Mouse (Mus musculus) bone marrow, adult 2 months (tissue): Measurements from ENCODE around the gene Ddo. TPM values are rescaled to one million over a fixed set of nuclear protein-coding genes. Genes with fewer than 3 reads are reported as not detected.

Experiments
- H3K27ac ChIP-seq: fragments of 200-500 bp; 2 replicates; pipeline ENCODE4 v1.5.1; 2012; ENCODE audit warnings: low read depth, mild to moderate bottlenecking, control low read depth, inconsistent platforms, low read length; ENCODE audit not compliant: control insufficient read depth, poor library complexity, insufficient read depth
- H3K4me1 ChIP-seq: fragments of 200-500 bp; 2 replicates; pipeline ENCODE4 v1.6.1; 2011; ENCODE audit warnings: low read length; ENCODE audit not compliant: control insufficient read depth, insufficient read depth
- H3K4me3 ChIP-seq: fragments of 200-500 bp; replicated peaks from 2 replicates; pipeline ENCODE3; 2011; ENCODE audit warnings: mild to moderate bottlenecking, low read depth, low read length, control low read depth; ENCODE audit not compliant: control insufficient read depth
- CTCF ChIP-seq: fragments of 200-500 bp; IDR thresholded peaks from 2 replicates; pipeline ENCODE4 v1.5.1; 2011; ENCODE audit warnings: low read length, control low read depth; ENCODE audit not compliant: control insufficient read depth, insufficient read depth
- POLR2A ChIP-seq: fragments of 200-500 bp; IDR thresholded peaks from 2 replicates; pipeline ENCODE4 v1.6.1; 2011; ENCODE audit warnings: low read depth, mild to moderate bottlenecking, control low read depth, low read length, borderline replicate concordance; ENCODE audit not compliant: control insufficient read depth
- WGBS: fragments of 180-500 bp; shearing (Covaris S2); methylation state at CpG from one replicate; pipeline ENCODE4 v1.1.7; 2018; 5-methylcytosine and 5-hydroxymethylcytosine counted together
- polyA plus RNA-seq: library from polyadenylated mRNA; stranded (reverse); fragments of >200 nt; gene quantifications from 2 replicates; pipeline ENCODE4 v1.2.4, GENCODE M21; 2011; ENCODE audit warnings: low replicate concordance; ENCODE audit not compliant: missing spikeins, insufficient read depth, insufficient read length

The Ddo gene
- polyA plus RNA-seq, 1 experiment: not detected

DNA sequence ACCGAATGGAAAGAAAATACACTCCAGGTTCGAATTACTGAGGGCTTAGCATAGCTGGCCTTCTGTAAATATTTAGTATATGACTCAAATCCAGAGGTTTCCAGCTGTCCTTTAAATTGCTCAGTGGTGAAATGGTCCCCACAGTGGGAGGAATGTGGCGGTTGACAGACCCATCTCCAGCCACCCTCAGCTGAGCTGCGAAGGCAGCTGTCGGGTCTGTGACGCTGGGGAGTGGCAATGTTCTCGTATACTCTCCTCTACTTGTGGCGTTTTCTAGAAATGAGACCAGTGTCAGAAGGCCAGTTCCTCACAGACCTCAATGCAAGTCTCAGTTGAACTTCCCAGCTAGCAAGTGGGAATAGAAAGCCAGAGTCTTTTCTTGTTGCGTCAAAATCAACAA is 14.6 kb downstream of the Ddo start:
- Histone ChIP-seq H3K4me3 (no peak overlapping the region), H3K4me1 (no peaks in the 10 kb centered on the region), H3K27ac (no peak overlapping the region)
- WGBS: 77% methylated on average over 9 of the region's 9 CpGs
- TF ChIP-seq CTCF (no peak), POLR2A (no peak)

DNA sequence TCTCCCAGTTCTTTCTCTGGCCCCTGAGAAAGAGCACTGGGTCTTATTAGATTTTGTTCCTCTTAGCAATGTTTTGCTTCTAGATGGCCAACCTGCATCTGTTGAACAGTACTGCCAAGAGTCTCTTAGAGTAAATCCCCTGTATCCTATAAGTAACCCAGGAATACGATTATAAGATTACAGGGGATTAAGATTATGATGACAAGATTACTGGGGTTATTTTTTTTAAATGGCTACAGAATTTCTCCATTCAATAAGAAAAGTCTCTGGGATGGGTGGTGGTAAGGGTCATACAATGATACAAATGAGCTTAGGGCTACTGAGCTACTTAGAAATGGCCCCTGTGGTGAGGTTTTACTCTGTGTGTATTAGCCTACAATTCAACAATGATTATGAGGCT is 15.5 kb downstream of the Ddo start:
- TF ChIP-seq CTCF (no peak), POLR2A (no peak)
- no peaks in the 10 kb centered on the region for H3K4me1 ChIP-seq
- no peak overlapping the region for H3K4me3 ChIP-seq
- no peak overlapping the region for H3K27ac ChIP-seq
- WGBS: 67% methylated on average over 1 of the region's 1 CpGs

DNA sequence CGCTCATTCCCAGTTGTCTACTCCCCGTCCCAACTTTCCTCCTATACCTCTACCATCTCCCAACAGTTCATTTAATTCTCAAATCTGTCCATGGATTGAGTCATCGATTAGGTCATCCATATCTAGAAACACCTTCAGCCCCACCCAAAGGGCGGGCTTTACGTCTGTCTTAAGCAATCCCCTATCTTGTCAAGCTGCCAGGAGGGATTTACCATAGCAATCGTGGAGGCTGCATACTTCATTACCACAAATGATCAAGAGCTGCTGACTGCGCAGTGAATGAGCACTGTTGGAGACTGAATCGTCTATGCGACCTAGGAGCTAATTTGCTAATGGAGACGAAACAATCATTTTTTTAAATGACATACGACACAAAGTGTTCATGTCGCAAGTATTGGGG is 19.0 kb downstream of the Ddo start:
- WGBS: 78% methylated on average over 12 of the region's 12 CpGs
- H3K4me3 ChIP-seq: no peak overlapping the region
- no peaks in the 10 kb centered on the region for H3K4me1 ChIP-seq
- TF ChIP-seq CTCF: no peak
- TF ChIP-seq POLR2A: no peak
- no peak overlapping the region for H3K27ac ChIP-seq

DNA sequence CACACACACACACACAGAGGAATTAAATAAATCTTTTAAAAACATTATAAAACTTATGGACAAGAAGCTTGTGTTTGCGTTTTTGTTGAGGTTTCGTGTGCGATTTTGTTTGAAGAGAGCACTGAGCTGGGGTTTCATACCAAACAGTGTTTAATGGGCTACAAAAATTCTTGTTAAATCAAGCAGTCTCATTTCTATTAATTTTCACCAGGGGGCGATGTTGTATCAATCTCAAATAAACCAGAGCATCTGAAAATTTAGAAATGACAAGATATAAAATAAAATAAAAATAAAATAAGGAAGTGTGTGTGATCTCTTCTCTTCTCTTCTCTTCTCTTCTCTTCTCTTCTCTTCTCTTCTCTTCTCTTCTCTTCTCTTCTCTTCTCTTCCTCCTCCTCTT is 19.8 kb downstream of the Ddo start:
- Histone ChIP-seq H3K4me3 (no peak overlapping the region), H3K27ac (no peak overlapping the region), H3K4me1 (no peaks in the 10 kb centered on the region)
- TF ChIP-seq CTCF: no peak
- no peak for TF ChIP-seq POLR2A
- WGBS: 30% methylated on average over 4 of the region's 4 CpGs

DNA sequence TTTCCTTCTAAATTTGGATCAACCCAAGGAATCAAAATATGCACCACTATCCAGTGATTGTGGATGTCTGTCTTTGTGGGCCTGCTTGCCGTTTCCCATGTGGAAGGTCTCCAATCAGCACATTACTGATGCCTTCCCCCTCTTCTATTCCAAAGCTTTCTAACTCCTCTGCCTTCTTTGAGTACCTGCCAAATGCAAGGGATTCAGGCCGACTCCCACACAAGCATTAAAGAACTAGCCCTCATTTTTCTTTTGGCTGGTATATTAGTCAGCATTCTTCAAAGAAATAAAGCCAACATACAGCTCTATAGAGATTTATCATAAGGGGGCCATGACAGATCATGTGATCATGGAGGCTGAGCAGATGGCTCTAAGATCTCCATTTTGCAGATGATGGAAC is 21.9 kb downstream of the Ddo start:
- WGBS: 63% methylated on average over 2 of the region's 2 CpGs
- H3K4me3 ChIP-seq: no peak overlapping the region
- TF ChIP-seq CTCF (no peak), POLR2A (no peak)
- no peaks in the 10 kb centered on the region for H3K4me1 ChIP-seq
- H3K27ac ChIP-seq: no peak overlapping the region

DNA sequence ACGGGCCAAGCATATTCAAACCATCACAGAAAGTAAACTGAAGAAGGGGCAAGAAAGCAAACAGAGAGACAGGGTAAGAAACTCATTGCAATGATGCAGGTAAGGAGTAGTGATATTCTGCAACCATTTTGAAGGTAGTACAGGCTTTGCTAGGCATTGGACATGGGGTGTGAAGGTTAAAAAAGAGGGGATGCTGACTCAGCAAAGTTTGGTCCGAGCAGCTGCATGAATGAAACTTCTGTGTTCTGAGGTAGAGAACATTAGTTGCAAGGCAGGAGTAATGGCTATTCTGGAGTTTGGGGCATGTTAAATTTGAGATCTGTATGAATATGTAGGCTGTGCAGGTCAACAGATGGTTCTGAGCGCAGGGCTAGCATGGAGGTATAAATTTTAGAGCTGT is 35.5 kb downstream of the Ddo start:
- Histone ChIP-seq H3K4me1 (no peaks in the 10 kb centered on the region), H3K27ac (no peak overlapping the region), H3K4me3 (no peak overlapping the region)
- 73% methylated on average over 3 of the region's 3 CpGs for WGBS
- TF ChIP-seq CTCF (no peak), POLR2A (no peak)

DNA sequence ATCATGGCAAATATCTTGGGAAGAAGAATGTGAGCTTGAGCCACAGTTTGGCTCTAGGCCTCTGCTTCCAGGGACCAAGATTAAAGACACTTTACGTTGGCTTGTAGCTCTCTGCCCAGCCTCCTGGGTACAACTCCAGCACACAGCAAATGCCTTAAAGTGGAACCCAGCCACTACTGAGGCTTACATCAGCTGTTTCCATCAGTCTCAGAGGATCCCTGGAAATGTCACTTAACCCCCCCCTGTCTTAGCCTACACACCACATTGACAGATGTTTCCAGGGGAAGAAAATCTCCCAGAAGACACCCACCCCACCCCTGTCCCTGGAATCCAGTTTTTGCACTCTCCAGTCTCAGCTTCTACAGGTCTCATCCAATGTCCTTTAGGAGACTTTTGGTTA is 37.1 kb downstream of the Ddo start:
- WGBS: 89% methylated on average over 1 of the region's 1 CpGs
- H3K4me3 ChIP-seq: no peak overlapping the region
- TF ChIP-seq CTCF (no peak), POLR2A (no peak)

DNA sequence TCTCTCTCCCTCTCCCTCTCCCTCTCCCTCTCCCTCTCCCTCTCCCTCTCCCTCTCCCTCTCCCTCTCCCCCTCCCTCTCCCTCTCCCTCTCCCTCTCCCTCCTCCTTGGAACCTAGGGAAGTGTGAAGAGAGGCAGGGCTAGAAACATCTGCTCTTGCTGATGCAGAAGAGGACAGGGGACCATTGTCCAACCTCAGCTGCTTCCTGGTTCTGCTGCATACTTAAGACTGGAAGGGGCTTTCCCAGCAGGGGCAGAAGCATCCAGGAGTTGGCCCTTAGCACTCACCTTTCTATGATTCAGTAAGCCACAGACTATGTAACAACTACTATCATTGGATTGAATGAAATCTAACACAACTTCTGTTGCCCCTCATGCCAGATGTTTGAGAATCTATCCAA is 38.8 kb downstream of the Ddo start:
- no peak overlapping the region for H3K27ac ChIP-seq
- H3K4me3 ChIP-seq: no peak overlapping the region
- TF ChIP-seq CTCF (no peak), POLR2A (no peak)
- no peaks in the 10 kb centered on the region for H3K4me1 ChIP-seq

More for the DNA sequence above, 37.1 kb downstream of the Ddo start:
- no peaks in the 10 kb centered on the region for H3K4me1 ChIP-seq
- no peak overlapping the region for H3K27ac ChIP-seq

DNA sequence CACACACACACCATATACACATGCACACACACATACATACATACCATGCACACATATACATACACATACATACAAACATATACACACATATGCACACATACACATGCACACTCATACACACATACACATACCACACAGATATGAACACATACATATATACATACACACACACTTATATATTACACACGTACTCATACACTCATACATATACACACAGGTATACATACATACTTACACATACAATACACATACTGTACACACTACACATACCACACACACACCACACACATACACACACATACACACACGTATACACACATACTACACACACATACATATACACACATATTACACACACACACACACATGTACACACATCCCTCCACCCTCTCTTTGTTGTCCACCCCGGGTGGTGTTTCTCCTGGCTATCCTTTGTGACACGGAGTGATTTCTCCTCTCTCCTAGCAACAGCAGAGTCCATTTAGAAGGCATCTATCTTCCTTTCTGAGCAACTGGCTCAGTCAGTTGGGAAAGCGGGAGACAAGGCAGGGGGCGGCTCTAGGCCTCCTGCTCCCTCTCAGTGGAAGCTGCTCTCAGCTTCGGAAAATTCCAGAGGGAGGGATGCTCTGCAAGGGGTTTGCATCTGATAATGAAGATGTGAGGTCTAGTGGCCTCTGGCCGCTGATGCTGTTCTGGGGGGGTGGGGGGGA is 42.9 kb downstream of the Ddo start:
- no peaks in the 10 kb centered on the region for H3K4me1 ChIP-seq
- 79% methylated on average over 8 of the region's 8 CpGs for WGBS
- TF ChIP-seq POLR2A (no peak), CTCF (no peak)
- H3K27ac ChIP-seq: no peak overlapping the region
- no peak overlapping the region for H3K4me3 ChIP-seq
